Mouse (Mus musculus) forebrain, embryonic 16.5 days (tissue): ENCODE measurements around the gene C2cd5. TPM values are rescaled to one million over a fixed set of nuclear protein-coding genes. Genes with fewer than 3 reads are reported as not detected.

Experiments used
- ATAC-seq: fragments of 200-750 bp; cut with Nextera tagmentation; 2 replicates; pipeline ENCODE4 v1.8.0; 2017; ENCODE audit warnings: mild to moderate bottlenecking, moderate library complexity
- H3K27ac ChIP-seq: fragments of 300-500 bp; sonication (generic); 2 replicates; pipeline ENCODE4 v1.5.1; 2014; ENCODE audit warnings: low read length, control low read depth
- H3K27me3 ChIP-seq: fragments of 300-500 bp; sonication (generic); replicated peaks from 2 replicates; pipeline ENCODE4 v1.6.1; 2014; ENCODE audit warnings: low read length; ENCODE audit not compliant: control insufficient read depth, insufficient read depth
- H3K36me3 ChIP-seq: fragments of 300-500 bp; sonication (generic); 2 replicates; pipeline ENCODE4 v1.6.1; 2014; ENCODE audit not compliant: control insufficient read depth, insufficient read depth
- H3K4me1 ChIP-seq: fragments of 300-500 bp; sonication (generic); replicated peaks from 2 replicates; pipeline ENCODE4 v1.6.1; 2014; ENCODE audit warnings: low read length; ENCODE audit not compliant: control insufficient read depth, insufficient read depth
- H3K4me2 ChIP-seq: fragments of 300-500 bp; sonication (generic); 2 replicates; pipeline ENCODE4 v1.6.1; 2014; ENCODE audit warnings: mild to moderate bottlenecking, low read length, control low read depth
- H3K4me3 ChIP-seq: fragments of 300-500 bp; sonication (generic); replicated peaks from 2 replicates; pipeline ENCODE4 v1.5.1; 2014; ENCODE audit warnings: mild to moderate bottlenecking, low read length, control low read depth
- H3K9ac ChIP-seq: fragments of 300-500 bp; sonication (generic); replicated peaks from 2 replicates; pipeline ENCODE4 v1.6.1; 2014; ENCODE audit warnings: low read depth, low read length, control low read depth
- H3K9me3 ChIP-seq: fragments of 300-500 bp; sonication (generic); 2 replicates; pipeline ENCODE4 v1.6.1; 2016; ENCODE audit warnings: low read length; ENCODE audit not compliant: control insufficient read depth
- WGBS: fragments of 180-500 bp; shearing (Covaris S2); extraction: QIAGEN DNeasy Blood & Tissue Kit; methylation state at CpG from one replicate; pipeline ENCODE4 v1.1.7; 2014; 5-methylcytosine and 5-hydroxymethylcytosine counted together
- polyA plus RNA-seq: library from polyadenylated mRNA; unstranded; fragments of >200 nt; fragmentation: Nextera tagmentation; extraction: Ambion mirVana; gene quantifications from 2 replicates; pipeline ENCODE4 v1.2.1, GENCODE M21; 2015

The C2cd5 gene
- polyA plus RNA-seq, 1 experiment from 2014 or later = 53.4 TPM

DNA sequence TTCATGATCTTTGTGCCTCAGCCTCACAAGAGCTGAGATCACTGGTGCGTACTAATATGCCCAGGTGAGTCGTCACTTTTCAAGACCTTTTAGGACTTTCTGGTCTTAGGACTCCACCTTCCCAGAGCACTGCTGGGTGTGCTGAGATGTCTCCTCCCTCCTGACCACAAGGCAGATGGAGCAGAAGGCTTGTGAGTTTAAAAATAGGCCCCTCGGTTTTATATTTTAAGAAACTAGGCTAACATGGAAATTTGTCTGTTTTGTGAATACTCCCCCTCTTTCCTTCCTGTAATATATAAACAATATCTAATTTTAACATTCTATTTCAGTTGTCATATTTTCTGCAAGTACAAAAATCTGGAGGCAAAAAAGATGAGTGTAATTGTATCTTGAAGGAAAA is 5.8 kb upstream of the C2cd5 start:
- no peak overlapping the region for H3K4me2 ChIP-seq
- no peak overlapping the region for H3K4me3 ChIP-seq
- no peaks in the 10 kb centered on the region for H3K36me3 ChIP-seq
- ATAC-seq = no peak
- WGBS = 83% methylated on average over 3 of the region's 3 CpGs
- no peak overlapping the region for H3K9ac ChIP-seq
- H3K9me3 ChIP-seq = no peaks in the 10 kb centered on the region; the same call in 1 of the 2 replicates
- H3K27ac ChIP-seq = no peak overlapping the region
- no peaks in the 10 kb centered on the region for H3K4me1 ChIP-seq
- 0 out of 2 replicates have a peak, but pooled peaks cover 3% of the 10 kb centered on the region for H3K27me3 ChIP-seq

DNA sequence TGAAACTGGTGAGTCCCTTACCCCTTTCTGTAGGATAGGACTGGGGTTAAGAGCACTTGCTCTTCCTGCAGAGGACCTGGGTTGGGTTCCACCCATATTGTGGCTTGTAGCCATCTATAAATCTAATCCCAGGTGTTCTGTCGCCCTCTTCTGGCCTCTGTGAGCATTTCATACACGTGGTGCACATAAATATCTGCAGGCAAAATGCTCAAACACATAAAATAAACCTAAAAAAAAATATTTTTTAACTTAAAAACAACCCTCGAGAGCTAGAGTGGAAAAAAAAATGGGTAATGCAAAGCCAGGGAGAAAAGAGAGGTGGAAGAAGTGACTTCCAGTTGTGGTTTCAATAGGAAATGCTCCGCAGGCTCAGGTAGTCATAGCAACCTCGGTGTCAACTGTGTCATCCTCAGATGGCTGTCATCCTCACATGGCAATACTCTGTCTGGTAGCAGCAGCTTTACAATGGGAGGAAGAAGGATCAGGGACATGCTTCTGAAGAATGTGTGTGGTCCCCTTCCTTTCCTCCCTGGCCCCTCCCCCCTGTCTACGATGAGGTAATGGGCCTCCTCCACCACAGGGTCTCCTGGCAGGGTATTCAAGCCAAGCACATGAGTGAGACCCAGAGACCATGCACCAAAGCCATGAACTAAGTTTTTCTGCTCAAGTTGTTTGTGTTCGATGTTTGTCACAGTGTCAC is 4.2 kb upstream of the C2cd5 start:
- H3K27me3 ChIP-seq = 0 out of 2 replicates have a peak, but pooled peaks cover 3% of the 10 kb centered on the region
- 0 out of 2 replicates have a peak, but pooled peaks cover under 1% of the 10 kb centered on the region for H3K4me1 ChIP-seq
- no peaks in the 10 kb centered on the region; the same call in 1 of the 2 replicates for H3K9me3 ChIP-seq
- H3K9ac ChIP-seq = no peak overlapping the region
- no peak for ATAC-seq
- H3K4me2 ChIP-seq = no peak overlapping the region
- no peaks in the 10 kb centered on the region for H3K36me3 ChIP-seq
- no peak overlapping the region for H3K4me3 ChIP-seq
- no peak overlapping the region for H3K27ac ChIP-seq
- WGBS = 71% methylated on average over 7 of the region's 7 CpGs

DNA sequence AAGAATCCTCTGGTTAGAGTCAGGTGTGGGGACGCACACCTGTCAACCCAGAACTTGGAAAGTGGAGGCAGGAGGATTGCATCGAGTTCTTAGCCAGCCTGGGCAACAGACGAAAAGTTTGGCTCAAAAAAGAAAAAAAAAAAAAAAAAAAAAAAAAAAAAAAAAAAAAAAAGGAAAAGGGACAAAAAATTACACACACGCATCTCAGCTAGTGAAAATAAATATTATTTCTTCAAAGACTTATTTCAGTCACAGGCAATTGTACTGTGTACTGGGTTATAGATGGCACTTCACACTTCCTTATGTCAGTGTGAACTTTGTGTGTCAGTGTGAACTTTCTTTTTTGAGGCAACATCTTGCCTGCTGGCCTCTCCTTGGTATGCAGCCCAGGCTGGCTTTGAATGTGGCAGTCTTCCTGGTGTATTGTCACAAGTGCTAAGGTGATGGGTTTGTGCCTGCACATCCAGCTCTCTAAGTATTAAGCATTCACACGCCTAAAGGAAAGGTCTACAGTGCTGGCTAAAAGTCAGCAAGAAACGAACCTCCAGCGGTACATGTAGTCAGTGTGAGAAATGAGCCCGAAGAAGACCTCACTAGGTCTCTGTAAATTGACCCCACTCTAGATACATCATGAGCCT is 656 bp upstream of the C2cd5 start:
- Histone ChIP-seq H3K4me1 (peaks cover 12% of the 10 kb centered on the region), H3K27me3 (0 out of 2 replicates have a peak, but pooled peaks cover 3% of the 10 kb centered on the region), H3K27ac (no peak overlapping the region), H3K9ac (peak overlapping the region; percentile 91), H3K4me3 (peak overlapping the region; percentile 82), H3K9me3 (no peaks in the 10 kb centered on the region; the same call in 1 of the 2 replicates), H3K36me3 (peaks cover 3% of the 10 kb centered on the region; the same call in 1 of the 2 replicates), H3K4me2 (peak overlapping the region; percentile 79)
- WGBS = 46% methylated on average over 8 of the region's 8 CpGs
- no peak for ATAC-seq

DNA sequence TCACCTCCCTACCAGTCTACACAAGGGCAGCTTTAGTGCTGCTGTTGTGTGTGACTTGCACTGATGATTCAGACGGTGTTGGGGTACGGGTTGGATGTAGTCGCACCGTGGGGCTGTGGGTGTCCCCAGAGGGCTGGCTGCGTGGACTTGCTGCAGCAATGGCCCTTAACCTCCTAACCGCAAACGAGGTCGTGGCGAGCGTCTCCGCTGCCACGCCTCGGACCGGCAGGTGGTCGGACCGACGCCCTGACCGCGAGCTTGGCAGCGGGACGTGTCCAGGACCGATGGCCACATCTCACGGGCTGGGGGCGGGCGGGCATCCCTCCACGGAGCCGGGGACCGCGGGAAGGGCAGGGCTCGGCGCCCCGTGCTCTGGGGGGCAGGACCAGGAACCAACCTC is 660 bp downstream of the C2cd5 start:
- peak; percentile 55 for ATAC-seq
- H3K9ac ChIP-seq = peak overlapping the region; percentile 91
- H3K4me1 ChIP-seq = peaks cover 14% of the 10 kb centered on the region
- H3K4me2 ChIP-seq = peak overlapping the region; percentile 75
- peak overlapping the region; percentile 82 for H3K4me3 ChIP-seq
- peak overlapping the region; percentile 96 for H3K27ac ChIP-seq
- WGBS = under 1% methylated on average over 32 of the region's 32 CpGs
- H3K36me3 ChIP-seq = peaks cover 3% of the 10 kb centered on the region; the same call in 1 of the 2 replicates
- H3K27me3 ChIP-seq = 0 out of 2 replicates have a peak, but pooled peaks cover 3% of the 10 kb centered on the region
- no peaks in the 10 kb centered on the region; the same call in 1 of the 2 replicates for H3K9me3 ChIP-seq

DNA sequence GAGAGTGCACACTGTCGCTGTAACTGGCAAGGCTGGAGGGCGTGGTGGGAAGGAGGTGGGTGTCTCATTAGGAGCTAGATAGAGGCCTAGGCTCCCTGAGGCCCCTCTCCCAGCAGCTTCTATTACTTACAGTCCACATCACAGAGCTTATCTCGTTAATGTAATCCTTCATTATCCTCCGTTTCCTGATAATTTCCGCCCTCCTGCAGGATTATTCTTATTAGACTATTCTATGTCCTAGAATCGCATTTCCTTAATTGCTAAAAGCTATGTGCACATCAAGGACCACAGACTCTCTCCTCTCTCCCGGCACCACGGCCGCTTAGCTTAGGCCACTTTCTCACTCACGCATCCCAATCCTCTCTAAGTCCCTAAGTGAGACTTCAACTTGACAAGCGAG is 4.8 kb downstream of the C2cd5 start:
- no peak overlapping the region for H3K4me3 ChIP-seq
- no peak overlapping the region for H3K4me2 ChIP-seq
- no peaks in the 10 kb centered on the region for H3K9me3 ChIP-seq
- H3K4me1 ChIP-seq = peaks cover 14% of the 10 kb centered on the region
- no peak overlapping the region for H3K27ac ChIP-seq
- 25% methylated on average over 11 of the region's 11 CpGs for WGBS
- H3K9ac ChIP-seq = no peak overlapping the region
- peaks cover 10% of the 10 kb centered on the region for H3K36me3 ChIP-seq
- no peak for ATAC-seq
- no peaks in the 10 kb centered on the region for H3K27me3 ChIP-seq

DNA sequence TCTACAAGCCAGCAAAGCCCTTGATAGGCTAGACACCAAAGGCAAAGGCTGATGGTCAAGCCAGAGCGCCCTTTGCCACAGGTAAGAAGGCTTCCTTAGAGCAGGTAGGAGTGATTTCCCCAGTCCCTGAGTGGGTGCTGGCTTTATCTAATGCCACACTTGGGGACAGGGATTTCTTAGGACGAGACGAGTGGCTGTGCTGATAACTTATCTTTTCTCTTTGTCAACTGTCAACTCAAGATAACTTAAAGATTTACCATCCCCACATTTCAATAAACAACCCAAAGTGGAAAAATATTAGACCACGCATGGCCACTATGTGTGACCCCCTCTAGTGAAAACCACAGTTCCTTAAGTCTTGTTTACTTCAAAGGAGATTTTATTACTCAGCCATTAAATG is 7.1 kb downstream of the C2cd5 start:
- no peak overlapping the region for H3K27ac ChIP-seq
- 92% methylated on average over 4 of the region's 4 CpGs for WGBS

DNA sequence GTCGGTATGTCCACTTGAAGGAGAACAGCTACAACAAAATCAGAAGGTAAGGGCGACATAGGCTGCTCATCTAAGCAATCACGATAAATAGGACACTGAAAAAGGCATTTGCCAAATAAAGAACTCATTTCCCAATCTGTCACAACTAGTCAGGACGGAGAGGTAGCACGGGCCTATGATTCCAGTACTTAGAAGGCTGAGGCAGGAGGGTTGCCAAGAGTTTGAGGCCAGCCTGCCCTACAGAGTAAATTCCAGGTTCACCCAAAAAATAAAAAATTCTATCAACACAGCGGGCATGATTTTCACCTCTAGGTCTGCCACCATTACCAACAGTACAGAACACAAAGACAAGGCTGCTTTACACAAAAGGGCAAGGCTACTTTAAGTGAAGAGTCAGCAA is 8.9 kb downstream of the C2cd5 start:
- no peak for ATAC-seq
- WGBS = 99% methylated on average over 6 of the region's 6 CpGs
- Histone ChIP-seq H3K9ac (no peak overlapping the region), H3K27ac (no peak overlapping the region), H3K4me2 (no peak overlapping the region), H3K27me3 (no peaks in the 10 kb centered on the region), H3K4me1 (0 out of 2 replicates have a peak, but pooled peaks cover 2% of the 10 kb centered on the region), H3K36me3 (peaks cover 21% of the 10 kb centered on the region), H3K4me3 (no peak overlapping the region), H3K9me3 (no peaks in the 10 kb centered on the region)

More for the DNA sequence above, 7.1 kb downstream of the C2cd5 start:
- Histone ChIP-seq H3K9me3 (no peaks in the 10 kb centered on the region), H3K4me2 (no peak overlapping the region), H3K4me1 (peaks cover 6% of the 10 kb centered on the region; the same call in 1 of the 2 replicates), H3K4me3 (no peak overlapping the region), H3K27me3 (no peaks in the 10 kb centered on the region), H3K36me3 (peaks cover 20% of the 10 kb centered on the region), H3K9ac (no peak overlapping the region)
- ATAC-seq = no peak

DNA sequence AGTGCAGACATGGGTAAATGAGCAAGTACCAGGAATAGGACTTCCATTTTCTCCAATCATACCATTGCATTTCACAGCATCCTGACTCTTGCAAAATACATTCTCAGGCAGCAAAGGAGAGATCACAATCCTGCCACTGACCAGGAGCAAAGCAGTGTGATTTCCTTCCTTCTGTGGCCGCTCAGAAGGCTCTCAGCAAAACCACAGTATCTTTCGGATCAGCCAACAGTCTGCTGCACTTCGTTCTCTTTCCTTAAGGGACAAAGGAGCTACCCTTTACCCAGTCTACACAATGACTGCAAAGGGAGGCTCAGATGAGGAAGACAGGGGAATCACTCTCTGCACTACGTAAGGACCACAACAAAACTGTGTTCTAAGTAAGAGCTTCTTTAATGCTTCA is 12.6 kb downstream of the C2cd5 start:
- H3K4me3 ChIP-seq = no peak overlapping the region
- H3K27ac ChIP-seq = no peak overlapping the region
- 89% methylated on average over 4 of the region's 4 CpGs for WGBS
- H3K9me3 ChIP-seq = no peaks in the 10 kb centered on the region
- no peak for ATAC-seq
- no peaks in the 10 kb centered on the region for H3K4me1 ChIP-seq
- no peak overlapping the region for H3K4me2 ChIP-seq
- no peaks in the 10 kb centered on the region for H3K27me3 ChIP-seq
- H3K9ac ChIP-seq = no peak overlapping the region
- peaks cover 34% of the 10 kb centered on the region for H3K36me3 ChIP-seq

DNA sequence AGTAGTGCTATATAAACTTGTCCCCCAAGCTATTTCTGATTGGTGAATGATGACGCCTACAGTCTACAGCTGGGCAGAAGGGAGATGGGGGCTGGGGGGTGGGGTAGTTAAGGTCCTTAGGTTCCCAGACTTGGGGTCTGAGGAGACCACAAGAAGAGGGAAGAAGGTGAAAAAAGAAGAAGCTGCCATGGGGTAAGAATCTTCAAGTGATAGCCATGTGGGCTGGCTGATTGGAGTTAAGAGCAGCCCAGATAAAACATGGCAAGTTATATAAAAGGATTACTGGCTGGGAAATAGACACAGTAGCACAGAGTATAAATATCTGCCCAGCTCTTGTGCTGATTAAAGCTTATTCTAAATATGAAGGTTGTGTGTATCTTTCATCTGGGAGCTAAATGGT is 14.0 kb downstream of the C2cd5 start:
- WGBS = 97% methylated on average over 1 of the region's 1 CpGs
- Histone ChIP-seq H3K36me3 (peaks cover 34% of the 10 kb centered on the region), H3K27ac (no peak overlapping the region), H3K4me3 (no peak overlapping the region), H3K4me2 (no peak overlapping the region), H3K4me1 (no peaks in the 10 kb centered on the region), H3K9ac (no peak overlapping the region), H3K9me3 (no peaks in the 10 kb centered on the region), H3K27me3 (no peaks in the 10 kb centered on the region)
- ATAC-seq = no peak
